Comparison of ENCODE assay signal across 8 mouse cellular contexts in the genomic region with DNA sequence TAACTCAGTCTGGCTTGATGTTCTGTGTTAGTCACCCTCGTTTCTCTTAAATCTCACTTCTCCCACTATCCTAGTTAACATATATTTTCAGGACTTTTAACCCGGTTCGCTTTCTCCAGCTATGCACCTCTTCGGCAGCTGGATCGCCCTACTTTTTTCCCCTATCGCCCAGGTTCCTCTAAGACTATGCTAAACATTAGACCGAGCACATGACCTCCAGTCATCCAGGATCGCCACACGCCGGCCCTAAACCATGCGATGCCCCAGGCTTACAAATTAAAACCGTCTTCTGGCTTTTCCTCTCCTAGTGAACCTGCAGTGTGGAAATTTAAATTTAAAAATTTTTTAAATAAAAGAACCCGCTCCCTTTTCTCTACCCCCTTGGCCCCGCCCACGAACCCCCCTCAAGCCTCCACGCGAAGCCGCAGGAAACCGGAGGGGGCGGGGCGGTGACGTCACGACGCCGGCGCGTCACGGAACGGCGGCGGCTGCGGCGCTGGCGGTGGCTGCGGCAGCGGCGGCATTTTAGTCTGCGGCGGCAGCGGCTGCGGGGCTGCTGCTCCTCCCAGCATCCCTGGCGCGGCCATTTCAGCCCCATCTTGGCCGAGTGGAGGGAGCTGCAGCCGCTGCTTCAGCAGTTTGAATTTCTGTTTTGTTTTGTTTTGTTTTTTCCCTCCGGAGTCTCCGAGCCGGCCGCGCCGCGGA. TPM values are rescaled to one million over a fixed set of nuclear protein-coding genes. Genes with fewer than 3 reads are reported as not detected.
DNase-seq lines count a peak whose midpoint lies in the region; ATAC-seq and TF ChIP-seq lines count a peak whose summit lies in the region.

A gene (plus strand): TSS at position 482 of the 705 bp plus-strand sequence.

- peak within 1 kb of the TSS; percentile 100 for H3K27ac ChIP-seq in heart, embryonic 11.5 days (ENCODE audit: low read depth, low read length)
- peak within 1 kb of the TSS; percentile 100 for H3K27ac ChIP-seq in kidney, embryonic 16.5 days (ENCODE audit: low read length)
- H3K27ac ChIP-seq in liver, adult 2 months (replicated peaks; ENCODE audit: insufficient read depth, low read depth, low read length), result peak within 1 kb of the TSS; percentile 96

- DNase-seq in CD4-positive, CD25-positive, alpha-beta regulatory T cell, adult 2 months (ENCODE audit: low read depth, low spot score), result peak; percentile 98
- DNase-seq in brain, embryonic 18.5 days (ENCODE audit: low read depth, low spot score), result peak; percentile 85
- peak; percentile 68 for DNase-seq in liver, adult 2 months (ENCODE audit: extremely low read depth, low read depth, low spot score)
- DNase-seq in spleen, postnatal 36 days (ENCODE audit: low spot score in 2 of 2), result peak; percentile 94

- peaks cover 20% of the 10 kb centered on the region; the same call in 1 of the 2 replicates for H3K79me2 ChIP-seq in liver, adult 2 months (ENCODE audit: control insufficient read depth, insufficient read depth, low read length)

- TF ChIP-seq CTCF in liver, adult 2 months (IDR thresholded peaks at IDR 0.05; ENCODE audit: low read depth, low read length), result no peak

- H3K9ac ChIP-seq in heart, embryonic 11.5 days (ENCODE audit: low read depth, low read length), result peak within 1 kb of the TSS; percentile 99
- H3K9ac ChIP-seq in kidney, embryonic 16.5 days (replicated peaks; ENCODE audit: low read length), result peak within 1 kb of the TSS; percentile 98
- peak within 1 kb of the TSS; percentile 100 for H3K9ac ChIP-seq in liver, adult 2 months (ENCODE audit: low read depth, low read length)

- peak; percentile 92 for TF ChIP-seq POLR2A in liver, adult 2 months (IDR thresholded peaks at IDR 0.05; ENCODE audit: extremely low read depth, insufficient read depth, low read length)

- no peaks in the 10 kb centered on the region for H3K9me3 ChIP-seq in erythroblast, embryonic 14.5 days (ENCODE audit: control insufficient read depth, low read length)
- H3K9me3 ChIP-seq in heart, embryonic 11.5 days (replicated peaks; ENCODE audit: control insufficient read depth, low read length), result no peaks in the 10 kb centered on the region
- H3K9me3 ChIP-seq in kidney, embryonic 16.5 days (ENCODE audit: low read length), result no peaks in the 10 kb centered on the region

- ATAC-seq in heart, embryonic 11.5 days (replicated peaks; ENCODE audit: insufficient number of reproducible peaks, low FRiP score, low TSS enrichment), result peak; percentile 65
- ATAC-seq in kidney, embryonic 16.5 days (ENCODE audit: low FRiP score, low TSS enrichment), result peak; percentile 74
- ATAC-seq in monocyte, adult 5-6 weeks (replicated peaks; ENCODE audit: insufficient number of reproducible peaks, low FRiP score, low TSS enrichment, poor library complexity, severe bottlenecking), result peak; percentile 51

- H3K4me2 ChIP-seq in heart, embryonic 11.5 days, result peak within 1 kb of the TSS; percentile 88
- peak within 1 kb of the TSS; percentile 85 for H3K4me2 ChIP-seq in kidney, embryonic 16.5 days (replicated peaks; ENCODE audit: low read depth, low read length)

- under 1% methylated on average over 52 of the region's 52 CpGs for WGBS in heart, embryonic 11.5 days (ENCODE audit: insufficient replicate concordance)
- under 1% methylated on average over 52 of the region's 52 CpGs for WGBS in kidney, embryonic 16.5 days
- WGBS in liver, adult 2 months, result under 1% methylated on average over 51 of the region's 52 CpGs

- H3K4me3 ChIP-seq in erythroblast, embryonic 14.5 days (replicated peaks), result peak within 1 kb of the TSS; percentile 99
- H3K4me3 ChIP-seq in heart, embryonic 11.5 days (ENCODE audit: low read depth, low read length), result peak within 1 kb of the TSS; percentile 100
- H3K4me3 ChIP-seq in kidney, embryonic 16.5 days (ENCODE audit: low read length), result peak within 1 kb of the TSS; percentile 91
- H3K4me3 ChIP-seq in liver, adult 2 months (ENCODE audit: insufficient read depth, low read depth, low read length), result peak within 1 kb of the TSS; percentile 88

- peaks cover 13% of the 10 kb centered on the region for H3K36me3 ChIP-seq in erythroblast, embryonic 14.5 days (ENCODE audit: control insufficient read depth)
- no peaks in the 10 kb centered on the region for H3K36me3 ChIP-seq in heart, embryonic 11.5 days (ENCODE audit: control insufficient read depth, insufficient read depth, low read length)
- H3K36me3 ChIP-seq in kidney, embryonic 16.5 days (ENCODE audit: insufficient read depth, low read length), result no peaks in the 10 kb centered on the region
- H3K36me3 ChIP-seq in liver, adult 2 months (ENCODE audit: control insufficient read depth, insufficient read depth, low read length), result no peaks in the 10 kb centered on the region

- H3K4me1 ChIP-seq in erythroblast, embryonic 14.5 days (ENCODE audit: control insufficient read depth), result peaks cover 35% of the 10 kb centered on the region
- H3K4me1 ChIP-seq in heart, embryonic 11.5 days (ENCODE audit: control insufficient read depth, insufficient read depth, low read length), result no peaks in the 10 kb centered on the region
- H3K4me1 ChIP-seq in kidney, embryonic 16.5 days (ENCODE audit: insufficient read depth, low read length), result 0 out of 2 replicates have a peak, but pooled peaks cover 6% of the 10 kb centered on the region
- no peaks in the 10 kb centered on the region; the same call in 1 of the 2 replicates for H3K4me1 ChIP-seq in liver, adult 2 months (ENCODE audit: control insufficient read depth, insufficient read depth, low read length)

- H3K27me3 ChIP-seq in erythroblast, embryonic 14.5 days (ENCODE audit: control insufficient read depth), result no peaks in the 10 kb centered on the region
- no peaks in the 10 kb centered on the region for H3K27me3 ChIP-seq in heart, embryonic 11.5 days (ENCODE audit: control insufficient read depth, insufficient read depth, low read length)
- no peaks in the 10 kb centered on the region for H3K27me3 ChIP-seq in kidney, embryonic 16.5 days (ENCODE audit: insufficient read depth, low read length)
- no peaks in the 10 kb centered on the region for H3K27me3 ChIP-seq in liver, adult 2 months (ENCODE audit: control insufficient read depth, insufficient read depth, low read length)

RNA-seq across cellular contexts. Expression of the gene that starts here (rescaled TPM):
- 1.3 and 1.8 TPM in 2 replicates for polyA plus RNA-seq in erythroblast, embryonic 14.5 days (2012)
- 16.6 and 17.7 TPM in 2 replicates for polyA plus RNA-seq in heart, embryonic 11.5 days (2014; fragmentation: Nextera tagmentation; extraction: Ambion mirVana)
- 7.5 and 8.8 TPM in 2 replicates for polyA plus RNA-seq in kidney, embryonic 16.5 days (2015; fragmentation: Nextera tagmentation; extraction: Ambion mirVana)
- 7.2 and 7.7 TPM in 2 replicates for total RNA-seq in liver, adult 2 months (2014; rRNA removed)
- 5.4 and 6.7 TPM in 2 replicates for polyA plus RNA-seq in liver, adult 2 months (2012; rRNA removed)
- total RNA-seq in monocyte, adult 5-6 weeks (2017), result 21.2 to 37.9 TPM (median 23.5 TPM) in 3 replicates

Comparison
In these comparisons a context has a peak if more than half of its experiments do, and no peak if none do; other contexts are left out.
1. Peak in every context shown above with its lines: DNase-seq, ATAC-seq, H3K4me3 ChIP-seq and H3K27ac ChIP-seq.